Mouse (Mus musculus) liver, embryonic 16.5 days (tissue): Measurements from ENCODE around the gene Tmem132c. TPM values are rescaled to one million over a fixed set of nuclear protein-coding genes. Genes with fewer than 3 reads are reported as not detected.
A peak's percentile ranks its signal among the peaks of the same experiment; 100 is the strongest.

ENCODE experiments used
- ATAC-seq: fragments of 200-750 bp; cut with Nextera tagmentation; 2 replicates; pipeline ENCODE4 v1.8.0; 2017; ENCODE audit warnings: low read depth, mild to moderate bottlenecking, moderate number of reproducible peaks, moderate library complexity
- H3K27ac ChIP-seq: fragments of 300-500 bp; sonication (generic); 2 replicates; pipeline ENCODE4 v1.5.1; 2014; ENCODE audit warnings: mild to moderate bottlenecking, low read length
- H3K27me3 ChIP-seq: fragments of 300-500 bp; sonication (generic); 2 replicates; pipeline ENCODE4 v1.6.1; 2014; ENCODE audit warnings: low read depth, low read length, mixed read lengths; ENCODE audit not compliant: control insufficient read depth, insufficient read depth
- H3K36me3 ChIP-seq: fragments of 300-500 bp; sonication (generic); 2 replicates; pipeline ENCODE4 v1.6.1; 2014; ENCODE audit warnings: mild to moderate bottlenecking; ENCODE audit not compliant: control insufficient read depth, insufficient read depth
- H3K4me1 ChIP-seq: fragments of 300-500 bp; sonication (generic); 2 replicates; pipeline ENCODE4 v1.6.1; 2014; ENCODE audit warnings: low read depth, low read length, mixed read lengths; ENCODE audit not compliant: control insufficient read depth
- H3K4me2 ChIP-seq: fragments of 300-500 bp; sonication (generic); 2 replicates; pipeline ENCODE4 v1.6.1; 2014; ENCODE audit warnings: low read depth, low read length, mixed read lengths
- H3K4me3 ChIP-seq: fragments of 300-500 bp; sonication (generic); 2 replicates; pipeline ENCODE4 v1.5.1; 2014; ENCODE audit warnings: low read depth, mild to moderate bottlenecking, low read length
- H3K9ac ChIP-seq: fragments of 300-500 bp; sonication (generic); 2 replicates; pipeline ENCODE4 v1.6.1; 2014; ENCODE audit warnings: low read depth, low read length
- H3K9me3 ChIP-seq: fragments of 300-500 bp; sonication (generic); replicated peaks from 2 replicates; pipeline ENCODE4 v1.6.1; 2016; ENCODE audit warnings: low read length; ENCODE audit not compliant: control insufficient read depth
- WGBS: fragments of 180-500 bp; shearing (Covaris S2); extraction: QIAGEN DNeasy Blood & Tissue Kit; methylation state at CpG from one replicate; pipeline ENCODE4 v1.1.7; 2014; ENCODE audit not compliant: insufficient replicate concordance; 5-methylcytosine and 5-hydroxymethylcytosine counted together
- polyA plus RNA-seq: library from polyadenylated mRNA; unstranded; fragments of >200 nt; fragmentation: Nextera tagmentation; extraction: Ambion mirVana; gene quantifications from 2 replicates; pipeline ENCODE4 v1.2.1, GENCODE M21; 2015

The Tmem132c gene
- polyA plus RNA-seq: 0.06 and 0.07 TPM in 2 replicates

GRCm38 (mm10) chr5:127241136-127241924 is at the start of gene Tmem132c:
Gene Tmem132c (plus strand): TSS chr5:127241808.
- H3K9ac ChIP-seq: no peak within 1 kb of the TSS
- no peak for ATAC-seq

GRCm38 (mm10) chr5:127191881-127192280 is 49.7 kb upstream of the Tmem132c start:
- H3K9ac ChIP-seq: no peak overlapping the region
- H3K9me3 ChIP-seq: no peaks in the 10 kb centered on the region
- 31% methylated on average over 5 of the region's 5 CpGs for WGBS
- H3K4me2 ChIP-seq: no peak overlapping the region
- no peak overlapping the region for H3K4me3 ChIP-seq
- no peaks in the 10 kb centered on the region for H3K27me3 ChIP-seq
- no peak overlapping the region for H3K27ac ChIP-seq
- no peaks in the 10 kb centered on the region for H3K4me1 ChIP-seq
- ATAC-seq: no peak
- no peaks in the 10 kb centered on the region for H3K36me3 ChIP-seq

More at GRCm38 (mm10) chr5:127241136-127241924, at the start of gene Tmem132c:
- H3K4me2 ChIP-seq: peak within 1 kb of the TSS; percentile 8
- H3K9me3 ChIP-seq: no peaks in the 10 kb centered on the region
- H3K36me3 ChIP-seq: no peaks in the 10 kb centered on the region
- H3K27ac ChIP-seq: no peak within 1 kb of the TSS
- H3K4me3 ChIP-seq: peak within 1 kb of the TSS; percentile 2; the same call in 1 of the 2 replicates
- no peaks in the 10 kb centered on the region for H3K4me1 ChIP-seq
- WGBS: 3% methylated on average over 57 of the region's 58 CpGs
- peaks cover 44% of the 10 kb centered on the region for H3K27me3 ChIP-seq

- ATAC-seq: no peak
- H3K27me3 ChIP-seq: no peaks in the 10 kb centered on the region
- no peaks in the 10 kb centered on the region for H3K9me3 ChIP-seq
- H3K4me1 ChIP-seq: no peaks in the 10 kb centered on the region
- no peak overlapping the region for H3K9ac ChIP-seq
- 38% methylated on average over 4 of the region's 4 CpGs for WGBS
- H3K4me2 ChIP-seq: no peak overlapping the region
- H3K27ac ChIP-seq: no peak overlapping the region
- H3K36me3 ChIP-seq: no peaks in the 10 kb centered on the region
- no peak overlapping the region for H3K4me3 ChIP-seq
Observed at GRCm38 (mm10) chr5:127198850-127199249, 42.8 kb upstream of the Tmem132c start.

- Histone ChIP-seq H3K27me3 (no peaks in the 10 kb centered on the region), H3K27ac (no peak overlapping the region), H3K9me3 (peaks cover 3% of the 10 kb centered on the region), H3K4me3 (no peak overlapping the region), H3K4me1 (no peaks in the 10 kb centered on the region), H3K4me2 (no peak overlapping the region), H3K9ac (no peak overlapping the region), H3K36me3 (no peaks in the 10 kb centered on the region)
- ATAC-seq: no peak
- WGBS: 64% methylated on average over 8 of the region's 8 CpGs
Observed at GRCm38 (mm10) chr5:127204881-127205280, 36.7 kb upstream of the Tmem132c start.

- no peaks in the 10 kb centered on the region for H3K36me3 ChIP-seq
- no peak for ATAC-seq
- 41% methylated on average over 3 of the region's 3 CpGs for WGBS
- H3K27ac ChIP-seq: no peak overlapping the region
- no peak overlapping the region for H3K9ac ChIP-seq
- no peaks in the 10 kb centered on the region for H3K4me1 ChIP-seq
- H3K4me2 ChIP-seq: no peak overlapping the region
- H3K27me3 ChIP-seq: no peaks in the 10 kb centered on the region
- H3K9me3 ChIP-seq: no peaks in the 10 kb centered on the region; the same call in none of the 2 replicates
- no peak overlapping the region for H3K4me3 ChIP-seq
Observed at GRCm38 (mm10) chr5:127216389-127216788, 25.2 kb upstream of the Tmem132c start.

- no peak overlapping the region for H3K27ac ChIP-seq
- H3K4me1 ChIP-seq: no peaks in the 10 kb centered on the region
- H3K4me2 ChIP-seq: no peak overlapping the region
- no peak for ATAC-seq
- H3K9ac ChIP-seq: no peak overlapping the region
- no peaks in the 10 kb centered on the region; the same call in none of the 2 replicates for H3K9me3 ChIP-seq
- 48% methylated on average over 6 of the region's 6 CpGs for WGBS
- H3K27me3 ChIP-seq: no peaks in the 10 kb centered on the region
- H3K36me3 ChIP-seq: no peaks in the 10 kb centered on the region
- H3K4me3 ChIP-seq: no peak overlapping the region
Observed at GRCm38 (mm10) chr5:127217725-127218124, 23.9 kb upstream of the Tmem132c start.

- Histone ChIP-seq H3K4me2 (no peak overlapping the region), H3K27ac (no peak overlapping the region), H3K4me1 (no peaks in the 10 kb centered on the region), H3K27me3 (no peaks in the 10 kb centered on the region), H3K9ac (no peak overlapping the region), H3K4me3 (no peak overlapping the region), H3K36me3 (no peaks in the 10 kb centered on the region), H3K9me3 (no peaks in the 10 kb centered on the region)
- no peak for ATAC-seq
- 3% methylated on average over 14 of the region's 14 CpGs for WGBS
Observed at GRCm38 (mm10) chr5:127227929-127228595, 13.5 kb upstream of the Tmem132c start.

- Histone ChIP-seq H3K36me3 (no peaks in the 10 kb centered on the region), H3K27me3 (no peaks in the 10 kb centered on the region), H3K4me3 (no peak overlapping the region), H3K4me2 (no peak overlapping the region), H3K27ac (no peak overlapping the region), H3K9me3 (no peaks in the 10 kb centered on the region), H3K4me1 (no peaks in the 10 kb centered on the region), H3K9ac (no peak overlapping the region)
- WGBS: 6% methylated on average over 7 of the region's 7 CpGs
- ATAC-seq: no peak
Observed at GRCm38 (mm10) chr5:127234715-127235114, 6.9 kb upstream of the Tmem132c start.

GRCm38 (mm10) chr5:127235203-127235602 is 6.4 kb upstream of the Tmem132c start:
- H3K4me2 ChIP-seq: no peak overlapping the region
- H3K27ac ChIP-seq: no peak overlapping the region
- no peak overlapping the region for H3K4me3 ChIP-seq
- 9% methylated on average over 11 of the region's 11 CpGs for WGBS
- H3K36me3 ChIP-seq: no peaks in the 10 kb centered on the region
- no peak overlapping the region for H3K9ac ChIP-seq
- H3K9me3 ChIP-seq: no peaks in the 10 kb centered on the region
- no peaks in the 10 kb centered on the region for H3K4me1 ChIP-seq
- peaks cover 2% of the 10 kb centered on the region; the same call in 1 of the 2 replicates for H3K27me3 ChIP-seq
- ATAC-seq: no peak
